Mouse (Mus musculus): ENCODE measurements at regions not wholly inside any gene's neighbourhood (a gene's known extent, or its start where the extent isn't known, plus 50 kb on each side); places are given as distances from the start of the nearest gene placed in this dataset.

- no peak for TF ChIP-seq CTCF (IDR thresholded peaks at IDR 0.05; ENCODE audit: borderline replicate concordance, extremely low read depth, insufficient read depth, insufficient read length)
- DNase-seq (ENCODE audit: low read depth), result peak; percentile 16
Measured at GRCm38 (mm10) chr8:101097851-101098250, 1681.6 kb upstream of the Cdh8 start.
